ENCODE assay signal across 11 mouse cellular contexts in the genomic region with DNA sequence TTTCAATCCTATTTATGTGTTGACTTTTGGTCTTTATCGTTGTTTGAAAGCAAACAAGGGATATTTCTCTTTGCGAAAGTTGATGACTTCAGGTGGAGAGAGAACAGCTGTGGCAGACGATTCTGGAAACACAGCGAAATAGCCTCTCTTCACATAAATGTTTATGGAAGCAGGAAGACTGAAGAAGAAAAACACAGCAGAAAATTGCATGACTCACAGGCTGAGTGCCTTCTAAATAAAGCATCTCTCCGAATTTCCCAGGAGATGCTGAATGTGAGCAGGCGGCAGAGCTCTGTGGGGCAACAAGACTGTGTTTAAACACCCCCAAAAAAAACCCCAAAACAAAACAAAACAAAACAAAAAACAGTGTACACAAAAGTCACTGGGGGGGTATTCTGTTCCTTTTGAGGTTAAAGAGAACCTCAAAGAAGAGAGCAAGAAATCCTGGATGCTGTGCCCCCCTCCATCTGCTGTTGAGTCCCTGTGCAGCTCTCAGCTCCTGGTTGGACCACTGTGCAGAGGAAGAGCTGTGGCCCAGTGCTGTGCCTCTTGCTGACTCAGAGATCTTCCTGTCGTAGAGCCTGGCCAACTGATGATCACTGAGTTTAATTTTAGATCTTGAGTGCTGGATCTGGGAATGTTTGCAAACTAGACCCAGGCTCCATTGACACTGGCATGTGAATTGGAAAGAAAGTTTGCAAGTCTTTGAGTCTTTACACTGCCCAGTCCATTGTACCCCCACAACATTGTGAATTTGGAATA.
DNase-seq lines count a peak whose midpoint lies in the region; ATAC-seq and TF ChIP-seq lines count a peak whose summit lies in the region.
"Had no signal": no experiment of that assay in that cellular context is flagged by ENCODE, and none has a peak within 500 bp of the region (broad histone marks: within the 10 kb centered on the region; RNA-seq: fewer than 3 reads in every experiment).

No protein-coding gene starts in this region.

- no peak for TF ChIP-seq CTCF in lung, postnatal 0 days (IDR thresholded peaks at IDR 0.05)
- no peak for TF ChIP-seq CTCF in heart, postnatal 0 days (IDR thresholded peaks at IDR 0.05; ENCODE audit: low read depth)
- TF ChIP-seq CTCF in small intestine, adult 2 months (IDR thresholded peaks at IDR 0.05; ENCODE audit: extremely low read depth, insufficient read length, insufficient replicate concordance, low read depth, low read length): no peak

- H3K27me3 ChIP-seq in lung, postnatal 0 days (replicated peaks; ENCODE audit: insufficient read depth, low read length): no peaks in the 10 kb centered on the region
- H3K27me3 ChIP-seq in heart, postnatal 0 days (ENCODE audit: control insufficient read depth, insufficient read depth, low read length): no peaks in the 10 kb centered on the region
- no peaks in the 10 kb centered on the region for H3K27me3 ChIP-seq in small intestine, adult 2 months (ENCODE audit: control insufficient read depth, insufficient read depth, low read length)
- no peaks in the 10 kb centered on the region for H3K27me3 ChIP-seq in forebrain, embryonic 11.5 days (ENCODE audit: control insufficient read depth, insufficient read depth, low read length)

- 0 out of 2 replicates have a peak, but pooled peaks cover 2% of the 10 kb centered on the region for H3K4me1 ChIP-seq in lung, postnatal 0 days (ENCODE audit: insufficient read depth, low read depth, low read length)
- H3K4me1 ChIP-seq in heart, postnatal 0 days (ENCODE audit: control insufficient read depth, insufficient read depth): peaks cover 31% of the 10 kb centered on the region
- H3K4me1 ChIP-seq in small intestine, adult 2 months (ENCODE audit: control insufficient read depth, insufficient read depth, insufficient read length, low read length): peaks cover 18% of the 10 kb centered on the region; the same call in 1 of the 2 replicates
- H3K4me1 ChIP-seq in forebrain, embryonic 11.5 days (replicated peaks; ENCODE audit: control insufficient read depth, insufficient read depth, low read length): no peaks in the 10 kb centered on the region

- ATAC-seq in lung, postnatal 0 days: peak; percentile 36; the same call in 1 of the 2 replicates
- ATAC-seq in heart, postnatal 0 days (ENCODE audit: insufficient read depth, low read depth): peak; percentile 70
- ATAC-seq in forebrain, embryonic 11.5 days (replicated peaks; ENCODE audit: low FRiP score): no peak

- DNase-seq in frontal cortex, adult 2 months (ENCODE audit: extremely low spot score in 1 of 2, low spot score in 1 of 2): peak; percentile 12 to 69
- DNase-seq in frontal cortex, postnatal 14 days (ENCODE audit: low spot score in 2 of 2): no peak
- peak; percentile 35 for DNase-seq in lung, postnatal 0 days (ENCODE audit: low spot score)
- no peak for DNase-seq in lung, adult 18-20 months
- DNase-seq in heart, postnatal 0 days (ENCODE audit: low spot score): peak; percentile 34
- no peak for DNase-seq in spleen, postnatal 4 days (ENCODE audit: low spot score in 2 of 2)
- DNase-seq in forebrain, embryonic 11.5 days (ENCODE audit: low spot score): no peak
- DNase-seq: cerebellum, adult 9-11 months; kidney, postnatal 14 days had no signal

- no peak overlapping the region for H3K27ac ChIP-seq in lung, postnatal 0 days (ENCODE audit: low read length)
- H3K27ac ChIP-seq in heart, postnatal 0 days (ENCODE audit: low read depth): peak overlapping the region; percentile 22; the same call in 1 of the 2 replicates
- peak overlapping the region; percentile 29 for H3K27ac ChIP-seq in small intestine, adult 2 months (ENCODE audit: insufficient read depth, low read depth, low read length)
- no peak overlapping the region for H3K27ac ChIP-seq in forebrain, embryonic 11.5 days (ENCODE audit: low read depth, low read length)
- H3K27ac ChIP-seq: liver, embryonic 14.5 days had no signal

- 32% methylated on average over 7 of the region's 7 CpGs for WGBS in lung, postnatal 0 days
- 41% methylated on average over 7 of the region's 7 CpGs for WGBS in heart, postnatal 0 days
- 50% methylated on average over 7 of the region's 7 CpGs for WGBS in small intestine, adult 2 months
- 80% methylated on average over 7 of the region's 7 CpGs for WGBS in forebrain, embryonic 11.5 days

- H3K36me3 ChIP-seq in lung, postnatal 0 days (ENCODE audit: insufficient read depth, low read length): no peaks in the 10 kb centered on the region
- no peaks in the 10 kb centered on the region for H3K36me3 ChIP-seq in heart, postnatal 0 days (replicated peaks; ENCODE audit: control insufficient read depth, insufficient read depth, low read length)
- no peaks in the 10 kb centered on the region for H3K36me3 ChIP-seq in small intestine, adult 2 months (ENCODE audit: control insufficient read depth, insufficient read depth, low read length)
- H3K36me3 ChIP-seq in forebrain, embryonic 11.5 days (ENCODE audit: control insufficient read depth, insufficient read depth, low read length): no peaks in the 10 kb centered on the region

- H3K9ac ChIP-seq in lung, postnatal 0 days (replicated peaks; ENCODE audit: low read depth): no peak overlapping the region
- H3K9ac ChIP-seq in heart, postnatal 0 days (replicated peaks; ENCODE audit: low read depth, low read length): no peak overlapping the region
- no peak overlapping the region for H3K9ac ChIP-seq in forebrain, embryonic 11.5 days (ENCODE audit: low read length)
- H3K9ac ChIP-seq: liver, embryonic 14.5 days had no signal

- no peak overlapping the region for H3K4me3 ChIP-seq in lung, postnatal 0 days (ENCODE audit: low read depth, low read length)
- H3K4me3 ChIP-seq in heart, postnatal 0 days (ENCODE audit: low read depth, low read length): no peak overlapping the region
- H3K4me3 ChIP-seq in small intestine, adult 2 months (ENCODE audit: low read depth, low read length): no peak overlapping the region
- no peak overlapping the region for H3K4me3 ChIP-seq in forebrain, embryonic 11.5 days (ENCODE audit: low read depth, low read length)

- TF ChIP-seq POLR2A in small intestine, adult 2 months (IDR thresholded peaks at IDR 0.05; ENCODE audit: low read depth, low read length): no peak

- no peak overlapping the region for H3K4me2 ChIP-seq in lung, postnatal 0 days (replicated peaks; ENCODE audit: low read depth, low read length)
- no peak overlapping the region for H3K4me2 ChIP-seq in heart, postnatal 0 days (ENCODE audit: low read depth, low read length)
- H3K4me2 ChIP-seq in forebrain, embryonic 11.5 days (ENCODE audit: low read depth, low read length, severe bottlenecking): no peak overlapping the region

- H3K9me3 ChIP-seq in lung, postnatal 0 days (ENCODE audit: low read length): no peaks in the 10 kb centered on the region
- no peaks in the 10 kb centered on the region for H3K9me3 ChIP-seq in heart, postnatal 0 days (replicated peaks; ENCODE audit: control insufficient read depth, low read length)
- no peaks in the 10 kb centered on the region for H3K9me3 ChIP-seq in forebrain, embryonic 11.5 days (ENCODE audit: control insufficient read depth, low read length)

- TF ChIP-seq EP300 in lung, postnatal 0 days (IDR thresholded peaks at IDR 0.05): no peak
- TF ChIP-seq EP300 in heart, postnatal 0 days (IDR thresholded peaks at IDR 0.05; ENCODE audit: low read depth): no peak

Comparison
In these comparisons a context has a peak if more than half of its experiments do, and no peak if none do; other contexts are left out.
1. DNase-seq: peak in frontal cortex, adult 2 months (2 of 2), lung, postnatal 0 days (single experiment) and heart, postnatal 0 days (single experiment); none in frontal cortex, postnatal 14 days (0 of 2), lung, adult 18-20 months (0 of 2), spleen, postnatal 4 days (0 of 2) and forebrain, embryonic 11.5 days (single experiment).
2. H3K27ac ChIP-seq: peak in heart, postnatal 0 days (single experiment) and small intestine, adult 2 months (single experiment); none in lung, postnatal 0 days (single experiment) and forebrain, embryonic 11.5 days (single experiment).